Mouse (Mus musculus): ENCODE measurements around the gene Git2.

Gene Git2

DNA sequence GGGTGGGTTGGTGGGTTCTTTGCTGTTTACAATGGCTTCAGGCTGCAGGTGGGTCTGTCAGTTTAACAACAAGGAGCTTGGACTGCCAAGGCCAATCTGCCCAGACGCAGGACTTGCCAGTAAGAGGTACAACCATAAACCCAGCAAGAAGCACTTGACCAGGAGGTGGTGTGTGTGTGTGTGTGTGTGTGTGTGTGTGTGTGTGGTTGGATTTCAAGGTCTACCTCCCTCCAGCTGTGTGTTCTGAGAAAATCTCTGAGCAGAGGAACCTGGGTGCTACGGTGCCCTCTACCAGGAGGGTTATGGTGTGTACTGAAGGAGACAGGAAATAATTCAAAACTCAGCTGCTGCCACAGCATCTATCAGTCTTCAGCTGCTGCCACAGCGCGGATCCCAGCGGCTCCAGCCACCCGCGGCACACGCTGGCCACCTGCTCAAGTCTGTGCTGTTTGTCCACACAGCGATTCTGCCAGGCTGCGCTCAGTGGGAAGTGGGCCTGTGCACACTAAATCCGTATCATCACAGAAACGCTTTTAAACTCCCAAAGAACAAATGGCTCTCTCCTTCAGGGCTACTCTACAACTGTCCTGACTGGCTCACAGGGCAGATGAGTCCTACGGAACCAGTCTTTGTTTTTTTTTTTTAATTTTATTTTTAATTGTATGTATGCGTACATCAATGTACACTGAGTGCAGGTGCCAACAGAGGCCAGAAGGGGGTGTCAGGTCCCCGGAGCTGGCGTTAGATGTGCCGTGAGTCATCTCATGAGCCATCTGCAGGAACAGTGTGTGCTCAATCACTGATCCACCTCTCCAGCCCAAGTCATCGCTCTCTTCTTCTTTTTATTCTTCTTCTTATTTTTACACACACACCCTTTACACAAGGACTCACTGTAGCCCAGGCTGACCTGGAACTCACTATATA is 10.2 kb downstream of the Git2 start:
- DNase-seq (ENCODE audit: low read depth, low spot score), result peak; percentile 32

DNA sequence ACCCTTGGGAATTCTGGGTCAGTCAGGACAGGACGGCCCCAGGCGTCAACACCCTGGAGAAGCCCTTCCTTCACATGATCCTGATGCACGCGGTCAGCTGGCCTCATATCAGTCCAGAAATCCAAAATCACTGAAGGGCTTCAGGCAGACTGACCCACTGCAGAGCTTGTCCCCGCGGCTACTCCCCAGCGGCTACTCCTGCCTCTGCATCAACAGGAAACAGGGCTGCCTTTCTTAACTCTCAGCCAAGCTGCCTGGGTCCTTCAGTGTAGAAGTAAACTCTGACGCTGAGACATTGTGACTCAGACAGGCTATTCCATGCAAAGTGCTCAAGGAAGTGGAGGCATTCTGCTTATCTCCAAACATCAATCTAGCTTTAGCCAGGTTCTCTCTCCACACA is 13.3 kb downstream of the Git2 start:
- DNase-seq (ENCODE audit: low read depth, low spot score), result no peak

DNA sequence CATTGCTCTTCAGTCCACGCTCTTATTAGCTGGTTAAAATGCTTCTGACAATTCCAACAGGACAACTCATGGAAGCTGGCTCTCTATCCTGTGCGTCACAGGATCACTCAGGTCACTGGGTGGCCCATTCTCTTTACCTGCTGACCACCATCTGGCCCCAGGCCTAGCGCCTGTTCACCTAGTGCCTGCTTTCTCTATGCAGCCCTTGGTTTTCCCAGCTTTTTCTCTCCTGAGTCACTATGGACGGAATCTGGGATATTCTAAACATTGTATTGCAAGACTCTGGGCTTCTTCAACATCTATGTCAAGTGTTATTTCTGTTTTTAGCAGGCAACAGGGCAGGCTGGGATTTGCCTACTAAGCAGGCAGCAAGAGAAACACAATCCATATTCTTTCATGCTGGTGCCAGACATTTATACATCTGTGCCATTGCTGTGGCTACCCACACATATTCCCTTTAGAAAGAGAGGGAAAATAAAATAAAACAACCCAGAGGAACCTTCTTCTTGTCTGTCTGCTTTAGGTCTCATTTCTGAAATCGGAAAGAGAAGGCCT is 15.7 kb downstream of the Git2 start:
- DNase-seq (ENCODE audit: low read depth, low spot score), result no peak

DNA sequence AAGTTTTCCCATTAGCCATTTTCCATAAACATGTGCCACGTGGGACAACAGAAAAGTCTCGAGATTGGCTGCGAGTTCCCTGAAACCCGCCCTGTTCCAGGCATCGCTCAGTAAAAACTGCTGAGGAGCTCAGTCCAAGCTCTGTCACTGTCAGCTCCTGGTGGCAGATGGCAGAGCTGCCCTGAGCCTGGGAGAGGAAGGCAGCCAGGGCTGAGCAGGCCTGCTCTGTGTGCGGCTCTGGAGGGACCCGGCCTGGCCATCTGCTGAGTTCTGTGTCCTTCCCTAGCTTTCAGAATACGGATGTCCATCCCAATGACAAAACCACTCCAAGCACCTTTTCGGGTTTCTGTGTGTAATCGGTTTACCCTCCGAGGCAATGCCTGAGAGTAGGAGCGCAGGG is 21.9 kb downstream of the Git2 start:
- no peak for DNase-seq (ENCODE audit: low read depth, low spot score)

DNA sequence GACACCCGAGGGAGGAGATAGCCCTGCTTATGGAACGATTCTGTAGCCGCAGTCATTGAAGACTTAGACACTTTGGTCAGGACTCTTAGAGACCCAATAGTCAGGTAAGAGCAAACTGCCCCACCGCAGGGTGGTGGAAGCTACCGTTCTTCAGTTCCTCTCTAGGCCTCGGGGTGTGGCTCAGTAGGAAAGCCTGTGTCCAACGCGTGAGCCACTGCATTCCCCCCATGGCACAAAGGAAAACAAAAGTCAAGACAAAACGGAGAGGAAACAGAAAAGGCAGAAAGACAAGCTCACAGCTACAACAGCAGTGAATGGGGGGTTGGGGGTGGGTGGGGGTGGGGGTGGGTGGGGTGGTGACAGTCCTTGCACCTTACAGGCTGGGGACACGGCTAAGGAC is 22.9 kb downstream of the Git2 start:
- DNase-seq (ENCODE audit: low read depth, low spot score), result no peak

DNA sequence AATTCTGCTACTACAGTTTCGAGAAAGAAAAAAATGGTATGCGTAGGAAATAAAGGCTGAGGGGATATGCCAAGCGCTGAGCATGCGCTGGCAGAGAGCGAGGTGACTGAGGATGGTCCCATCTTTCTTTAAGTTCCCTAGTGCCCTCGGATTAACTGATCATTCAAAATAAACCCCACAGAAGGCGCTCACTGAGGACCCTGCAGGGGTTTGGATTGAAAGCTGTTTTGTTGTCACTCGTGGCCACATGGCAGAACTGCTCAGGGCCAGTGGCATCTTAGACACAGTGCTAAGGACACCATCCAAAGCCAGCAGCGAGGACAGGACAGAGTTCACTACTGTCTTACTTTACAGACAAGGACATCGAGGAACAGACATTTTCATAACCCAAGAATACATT is 25.0 kb downstream of the Git2 start:
- no peak for DNase-seq (ENCODE audit: low read depth, low spot score)

DNA sequence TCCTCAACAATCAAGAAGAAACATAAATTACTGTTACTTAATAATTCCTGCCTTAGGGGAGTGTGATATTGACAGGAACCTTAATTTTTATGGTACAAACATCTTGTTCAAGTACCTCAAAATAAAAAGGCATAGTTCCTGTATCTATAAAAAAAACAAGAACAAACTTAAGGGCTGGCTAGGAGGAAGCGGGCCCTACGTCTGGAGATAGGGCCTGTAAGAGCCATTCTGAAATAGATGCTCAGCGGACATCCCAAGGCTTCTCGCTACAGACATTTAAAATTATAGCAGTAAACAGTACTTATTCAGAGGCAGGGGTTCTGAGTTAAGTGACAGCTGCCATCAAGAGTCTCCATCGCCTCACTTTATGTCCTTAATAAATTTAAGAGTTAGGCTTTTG is 27.8 kb downstream of the Git2 start:
- DNase-seq (ENCODE audit: low read depth, low spot score), result no peak

DNA sequence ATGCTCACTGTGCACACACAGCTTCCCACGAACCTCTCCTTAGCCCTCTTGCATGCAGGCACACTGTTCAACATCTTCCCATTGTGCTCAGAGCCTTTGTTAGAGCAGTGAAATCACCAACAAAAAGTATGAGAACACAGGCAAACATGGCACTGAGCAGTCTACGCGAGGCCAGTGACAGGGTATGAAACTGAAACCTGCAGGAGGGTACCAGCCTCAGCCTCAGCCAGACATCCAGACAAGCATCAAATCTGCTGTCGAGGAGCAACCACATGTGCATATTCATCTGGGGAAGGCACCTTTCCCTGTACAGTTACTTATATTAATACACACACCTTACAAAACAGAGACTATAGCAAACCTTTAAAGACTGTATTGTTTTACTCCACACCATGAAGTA is 28.4 kb downstream of the Git2 start:
- no peak for DNase-seq (ENCODE audit: low read depth, low spot score)

DNA sequence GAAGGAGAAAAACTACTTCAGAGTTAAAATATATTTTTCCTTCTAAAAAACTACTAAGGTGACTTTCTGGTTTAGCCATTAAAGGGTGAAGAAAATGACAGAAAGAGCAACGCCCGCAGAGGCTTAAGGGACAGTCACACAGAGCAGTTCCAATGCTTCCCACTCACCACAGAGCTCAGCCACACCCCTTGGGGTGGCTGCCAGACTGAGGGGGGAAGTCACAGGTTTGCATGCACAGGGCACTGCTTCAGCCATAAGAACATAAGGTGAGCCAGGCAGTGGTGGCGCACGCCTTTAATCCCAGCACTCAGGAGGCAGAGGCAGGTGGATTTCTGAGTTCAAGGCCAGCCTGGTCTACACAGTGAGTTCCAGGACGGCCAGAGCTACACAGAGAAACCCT is 29.7 kb downstream of the Git2 start:
- no peak for DNase-seq (ENCODE audit: low read depth, low spot score)

DNA sequence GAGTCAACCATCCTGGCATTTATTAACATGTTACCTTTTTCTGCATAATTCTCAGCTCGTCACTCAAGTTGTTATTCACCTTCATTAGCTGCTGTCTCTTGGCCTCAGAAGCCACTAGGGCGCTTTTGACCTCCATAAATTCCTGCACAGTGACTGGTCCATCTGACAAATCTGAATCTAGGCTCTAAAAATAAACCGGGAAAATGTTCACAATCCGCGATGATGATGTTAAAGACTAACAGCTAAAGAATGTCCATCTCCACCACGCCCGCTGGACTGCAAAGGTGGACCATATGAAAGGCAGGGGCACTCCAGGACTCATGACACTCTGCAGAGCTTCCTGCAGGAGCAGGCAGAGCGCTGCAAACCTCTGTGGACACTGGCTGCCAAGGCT is 31.6 kb downstream of the Git2 start:
- DNase-seq (ENCODE audit: low read depth, low spot score), result no peak

DNA sequence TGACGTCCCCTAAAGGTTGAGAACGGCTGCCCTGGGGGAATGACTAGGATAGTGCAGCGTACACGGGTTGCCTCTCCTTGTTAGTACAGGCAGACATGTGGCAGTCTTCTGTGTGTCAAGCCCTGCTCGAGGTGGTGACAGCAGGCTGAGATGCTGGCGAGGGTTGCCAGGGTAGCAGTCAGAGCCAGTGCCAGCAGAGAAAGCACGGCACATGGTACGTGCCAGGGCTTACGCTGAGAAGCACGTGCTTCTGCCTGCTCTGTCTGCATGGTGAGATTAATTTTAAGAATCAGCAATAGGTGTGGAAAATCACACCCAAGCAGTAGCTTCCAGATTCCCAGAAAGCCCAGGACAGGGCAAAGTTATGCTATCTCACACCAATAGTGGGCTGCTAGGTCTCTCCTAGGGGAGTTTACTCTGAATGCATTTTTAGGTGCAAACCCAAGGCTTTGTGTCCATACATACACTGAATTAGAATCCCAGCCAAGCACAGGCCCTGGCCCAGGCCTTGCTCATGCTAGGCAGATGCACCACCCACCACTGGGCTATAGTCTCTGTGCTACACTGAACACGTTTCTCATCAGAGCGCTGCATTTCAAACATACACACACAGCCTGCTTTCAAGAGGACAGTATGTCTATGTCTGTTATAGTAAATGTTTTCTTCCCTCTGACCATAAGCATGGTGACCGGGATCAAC is 32.2 kb downstream of the Git2 start:
- no peak for DNase-seq (ENCODE audit: low read depth, low spot score)

DNA sequence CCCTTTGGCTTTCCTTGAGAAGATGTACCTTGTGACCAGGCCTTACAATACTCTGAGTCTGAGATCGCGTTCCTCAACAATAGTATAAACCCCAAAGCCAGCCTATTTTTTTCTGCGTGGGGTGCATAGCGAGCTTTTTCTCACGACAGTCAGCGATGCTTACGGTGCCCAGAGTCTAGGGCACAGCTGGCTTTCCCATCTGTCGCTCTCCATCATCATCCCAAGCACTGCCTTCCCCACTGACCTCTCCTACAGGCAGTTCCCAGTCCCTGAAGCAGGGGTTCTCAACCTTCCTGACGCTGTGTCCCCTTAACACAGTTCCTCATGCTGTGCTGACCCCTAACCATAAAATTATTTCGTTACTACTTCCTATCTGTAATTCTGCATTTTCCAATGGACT is 32.7 kb downstream of the Git2 start:
- DNase-seq (ENCODE audit: low read depth, low spot score), result no peak

DNA sequence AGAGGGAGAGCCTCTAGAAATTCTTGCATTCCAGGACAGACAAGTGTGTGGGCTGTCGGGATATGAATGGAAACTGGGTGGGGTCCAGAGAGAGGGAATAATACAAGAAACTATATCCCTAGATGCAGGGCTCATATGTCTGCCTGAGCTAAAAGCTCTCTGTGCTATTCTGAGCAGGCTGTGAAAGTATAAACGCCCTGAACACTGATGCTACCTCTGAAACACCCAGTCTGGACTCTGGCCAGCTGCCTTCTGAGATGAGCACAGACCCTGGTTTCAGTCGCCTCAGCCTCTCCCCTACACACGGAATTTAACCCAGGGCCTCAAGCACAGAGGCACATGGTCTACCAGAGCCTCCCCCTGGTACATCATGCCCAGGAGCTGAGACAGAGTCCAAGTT is 34.7 kb downstream of the Git2 start:
- DNase-seq (ENCODE audit: low read depth, low spot score), result no peak

DNA sequence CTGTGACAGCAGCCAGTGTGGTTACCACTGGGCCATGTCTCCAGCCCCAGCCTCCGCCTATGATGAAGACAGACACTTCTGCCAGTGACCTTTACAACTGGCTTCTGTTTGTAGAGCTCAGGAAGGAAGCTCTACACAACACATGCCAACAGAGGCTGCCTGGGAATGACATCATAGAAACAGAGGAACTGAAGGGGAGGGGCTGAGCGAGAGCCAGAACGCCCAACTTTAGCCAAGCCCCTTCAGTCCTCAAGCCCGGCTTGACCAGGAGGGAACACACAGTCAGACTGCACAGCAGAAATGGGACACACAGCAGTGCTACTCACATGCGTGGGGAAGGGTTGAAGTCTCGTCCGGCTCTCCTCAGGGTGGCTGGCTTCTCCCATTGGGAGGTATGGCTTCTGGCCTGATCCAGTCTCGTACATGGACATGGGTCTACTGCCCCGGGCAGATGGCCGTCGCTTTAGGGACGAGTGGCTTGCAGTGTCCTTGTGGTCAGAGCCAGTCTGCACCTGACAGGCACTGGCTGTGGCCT is 36.5 kb downstream of the Git2 start:
- DNase-seq (ENCODE audit: low read depth, low spot score), result no peak

DNA sequence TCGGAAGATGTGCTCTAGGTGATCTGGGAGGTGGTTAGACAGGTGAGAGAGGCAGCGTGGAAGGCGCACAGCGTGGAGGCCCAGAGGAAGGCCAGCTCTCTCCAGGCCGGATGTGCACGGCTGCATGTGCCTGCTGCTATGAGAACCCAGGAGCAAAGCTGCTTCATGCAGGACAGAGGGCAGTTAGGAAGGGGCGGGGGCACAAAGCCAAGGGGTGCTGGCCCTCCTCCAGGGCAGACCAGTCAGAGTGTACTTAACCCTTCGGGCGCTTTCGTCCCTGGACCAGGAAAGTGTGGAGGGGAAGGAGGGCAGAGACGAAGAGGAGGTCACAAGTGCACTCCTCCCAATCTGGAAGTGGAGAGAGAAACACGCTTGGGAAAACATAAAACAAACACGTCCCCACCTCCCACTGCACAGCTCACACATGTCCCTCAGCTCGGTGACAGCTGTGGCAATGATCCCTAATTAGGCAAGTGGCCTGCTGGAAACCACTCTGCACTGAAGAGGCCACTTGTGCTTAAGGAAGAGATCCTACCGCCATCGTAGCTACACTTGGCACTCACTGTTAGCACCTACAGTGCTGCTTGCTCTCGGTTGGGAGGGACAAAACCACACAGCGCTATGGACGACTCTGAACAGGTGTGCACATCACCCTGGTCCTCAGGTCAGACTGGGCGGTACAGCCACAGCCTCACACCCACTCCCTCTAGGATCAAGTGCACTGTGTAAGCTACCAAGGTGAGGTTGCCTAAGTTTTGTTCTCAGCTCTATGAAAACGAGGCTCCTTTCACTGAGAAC is 38.0 kb downstream of the Git2 start:
- DNase-seq (ENCODE audit: low read depth, low spot score), result no peak

DNA sequence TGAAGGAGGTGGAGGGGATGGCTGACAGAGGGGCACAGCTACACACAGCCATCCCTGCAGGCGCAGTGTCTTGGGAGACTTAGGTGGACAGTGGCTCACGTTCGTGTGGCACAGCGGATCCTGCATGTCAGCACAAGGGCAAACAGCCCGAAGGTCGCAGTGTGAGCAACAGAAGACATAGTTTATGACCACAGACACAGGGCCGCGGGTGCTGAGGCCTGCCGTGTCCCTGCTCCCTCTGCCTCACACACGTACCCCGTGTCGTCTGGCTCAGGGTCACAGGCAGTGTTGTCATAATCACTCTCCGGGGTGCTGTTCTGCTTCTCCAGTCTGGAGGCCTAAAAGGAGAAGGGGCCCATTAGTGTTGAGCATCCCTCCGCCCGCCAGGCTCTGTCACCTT is 41.7 kb downstream of the Git2 start:
- DNase-seq (ENCODE audit: low read depth, low spot score), result no peak

DNA sequence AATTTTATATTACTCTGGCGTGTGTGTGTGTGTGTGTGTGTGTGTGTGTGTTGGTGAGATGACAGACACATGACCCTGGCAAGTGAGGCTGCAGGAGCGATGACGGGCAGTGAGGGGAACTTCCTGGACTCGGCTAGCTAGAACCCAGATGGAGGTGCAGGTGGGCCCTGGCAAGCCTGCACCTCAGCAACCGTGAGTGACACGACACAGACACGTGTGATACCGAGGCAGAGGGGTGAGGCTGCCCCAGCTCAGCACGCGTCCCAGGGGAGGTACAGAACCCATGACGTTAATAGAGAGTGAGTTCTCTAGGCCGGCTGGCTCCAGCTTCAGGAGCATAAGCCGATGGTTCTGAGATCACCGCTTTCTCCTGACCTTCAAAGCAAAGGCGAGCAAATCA is 43.3 kb downstream of the Git2 start:
- no peak for DNase-seq (ENCODE audit: low read depth, low spot score)

DNA sequence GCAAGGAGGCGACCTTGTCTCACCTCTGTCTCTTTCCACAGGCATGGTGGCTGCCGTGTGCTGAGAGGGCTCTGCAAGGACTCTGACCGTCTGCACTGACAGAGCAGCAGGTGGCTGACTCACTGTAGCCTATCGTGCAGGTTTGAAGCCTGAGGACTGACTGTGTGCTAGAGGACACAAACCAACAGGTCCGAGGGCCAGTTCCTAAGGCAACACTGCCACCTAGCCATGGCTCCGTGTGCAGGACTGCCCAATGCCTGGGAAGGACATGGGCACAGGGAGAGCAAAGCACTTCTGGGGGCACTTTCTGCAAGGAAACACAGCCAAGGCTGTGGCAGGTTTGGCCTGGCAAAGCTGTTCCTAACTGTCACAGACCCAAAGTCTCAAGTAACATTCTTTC is 43.8 kb downstream of the Git2 start:
- no peak for DNase-seq (ENCODE audit: low read depth, low spot score)

DNA sequence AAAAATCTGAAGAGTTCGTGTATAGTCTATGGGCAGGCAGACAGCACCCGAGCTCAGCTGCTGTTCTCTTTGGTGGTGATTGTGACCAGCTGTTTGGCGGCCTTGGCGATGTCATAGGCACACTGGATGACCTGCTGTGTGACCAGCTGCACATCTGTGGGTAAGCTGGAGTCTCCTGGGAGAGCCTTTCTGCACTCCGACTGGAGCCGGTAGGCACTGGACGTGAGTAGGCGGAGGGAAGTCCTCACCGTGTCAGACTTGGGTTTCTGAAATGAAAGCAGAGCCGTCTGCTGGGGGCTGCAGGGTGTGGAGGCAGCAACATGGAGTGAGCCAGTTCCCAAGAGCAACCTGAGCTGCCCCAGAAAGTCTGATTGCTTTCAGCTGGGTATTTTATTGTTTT is 45.2 kb downstream of the Git2 start:
- DNase-seq (ENCODE audit: low read depth, low spot score), result no peak

DNA sequence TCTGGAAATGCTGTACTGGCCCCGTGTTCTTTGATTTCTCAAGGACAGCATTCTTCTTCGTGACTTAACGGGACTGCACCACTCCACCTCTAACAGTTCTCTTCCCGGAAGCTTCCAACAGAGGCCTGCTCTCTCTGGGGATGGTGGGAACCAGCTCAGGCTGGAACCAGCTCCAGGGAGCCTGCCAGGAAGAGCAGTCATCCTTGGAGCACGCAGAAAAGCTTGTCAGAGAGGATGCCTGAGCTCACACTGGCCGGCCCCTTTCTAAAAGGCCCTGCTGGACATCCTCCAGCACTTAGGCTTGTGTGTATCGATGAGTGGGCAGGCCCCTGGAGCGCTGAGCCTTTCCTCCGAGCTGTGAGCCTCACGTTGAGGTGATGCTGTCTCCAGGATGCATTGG is 47.2 kb downstream of the Git2 start:
- no peak for DNase-seq (ENCODE audit: low read depth, low spot score)

DNA sequence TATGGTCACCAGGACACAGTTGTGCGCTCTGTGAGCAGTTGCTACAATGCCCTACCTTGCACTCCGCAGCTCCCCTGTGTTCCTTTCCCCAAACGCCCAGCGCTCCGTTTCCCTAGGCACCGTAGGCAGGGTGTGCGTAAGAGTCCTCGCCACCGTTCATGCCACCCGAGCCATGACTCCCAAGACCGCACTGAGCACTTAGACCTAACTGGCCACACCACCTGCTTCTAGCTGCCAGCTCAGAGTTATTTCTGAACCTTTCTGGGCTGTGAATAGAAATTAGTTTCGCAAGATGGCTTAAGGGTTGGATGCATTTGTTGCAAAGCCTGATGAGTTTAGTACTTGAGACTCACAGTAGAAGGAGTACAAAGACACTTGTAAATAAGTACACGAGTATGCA is 52.5 kb downstream of the Git2 start:
- no peak for DNase-seq (ENCODE audit: low read depth, low spot score)

DNA sequence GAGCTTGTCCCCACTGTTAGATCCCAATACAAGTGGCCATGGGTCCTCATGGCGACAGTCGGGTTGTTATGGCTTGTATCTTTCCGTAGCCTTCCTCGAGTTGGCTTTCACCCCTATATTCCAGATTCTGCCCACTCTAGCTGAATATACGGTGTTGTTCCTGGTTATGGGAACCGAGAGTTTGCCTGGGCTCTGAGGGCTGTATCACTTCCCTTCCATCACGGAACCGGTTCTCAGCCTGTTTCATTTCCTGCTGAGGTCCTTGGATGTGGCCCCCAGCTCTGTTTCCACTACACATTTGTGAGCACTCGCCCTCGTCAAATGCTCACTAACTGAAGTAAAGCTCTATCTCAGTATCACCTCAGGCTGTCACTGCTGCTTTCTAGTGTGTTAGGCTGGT is 53.3 kb downstream of the Git2 start:
- no peak for DNase-seq (ENCODE audit: low read depth, low spot score)
